Mouse (Mus musculus) testis, adult 2 months (tissue): ENCODE measurements around the gene Ablim1.

ENCODE experiments used
- CTCF ChIP-seq: fragments of 200-500 bp; IDR thresholded peaks from 2 replicates; pipeline ENCODE4 v1.5.1; 2012; ENCODE audit warnings: low read depth, mild to moderate bottlenecking, inconsistent platforms, low read length, moderate library complexity; ENCODE audit not compliant: control insufficient read depth, insufficient read depth, insufficient replicate concordance
- POLR2A ChIP-seq: fragments of 200-500 bp; IDR thresholded peaks from 2 replicates; pipeline ENCODE4 v1.6.1; 2012; ENCODE audit warnings: low read depth, mild to moderate bottlenecking, inconsistent platforms, low read length, moderate library complexity; ENCODE audit not compliant: control insufficient read depth

GRCm38 (mm10) chr19:57313226-57313625, 1.5 kb downstream of the Ablim1 start:
- TF ChIP-seq POLR2A (no peak), CTCF (no peak)
